Mouse (Mus musculus) midbrain, postnatal 0 days (tissue): ENCODE data around the gene Egflam. TPM values are rescaled to one million over a fixed set of nuclear protein-coding genes. Genes with fewer than 3 reads are reported as not detected.

Experiments used
- ATAC-seq: fragments of 200-750 bp; cut with Nextera tagmentation; 2 replicates; pipeline ENCODE4 v1.8.0; 2017; ENCODE audit warnings: moderate number of reproducible peaks, mild to moderate bottlenecking, moderate TSS enrichment, moderate library complexity; ENCODE audit not compliant: low FRiP score
- DNase-seq: peaks from one replicate; pipeline ENCODE4 v3.0.0-alpha.2; 2015; ENCODE audit warnings: low spot score
- H3K27ac ChIP-seq: fragments of 300-500 bp; sonication (generic); 2 replicates; pipeline ENCODE4 v1.5.1; 2014; ENCODE audit warnings: low read depth, mild to moderate bottlenecking, low read length, mixed read lengths
- H3K27me3 ChIP-seq: fragments of 300-500 bp; sonication (generic); 2 replicates; pipeline ENCODE4 v1.6.1; 2014; ENCODE audit warnings: low read length, control low read depth, mixed read lengths; ENCODE audit not compliant: insufficient read depth
- H3K36me3 ChIP-seq: fragments of 300-500 bp; sonication (generic); 2 replicates; pipeline ENCODE4 v1.6.1; 2014; ENCODE audit warnings: low read length, control low read depth, mixed read lengths; ENCODE audit not compliant: insufficient read depth
- H3K4me1 ChIP-seq: fragments of 300-500 bp; sonication (generic); 2 replicates; pipeline ENCODE4 v1.6.1; 2014; ENCODE audit warnings: mild to moderate bottlenecking, control low read depth, antibody characterized with exemption, low read length, mixed read lengths; ENCODE audit not compliant: insufficient read depth
- H3K4me2 ChIP-seq: fragments of 300-500 bp; sonication (generic); 2 replicates; pipeline ENCODE4 v1.6.1; 2014; ENCODE audit warnings: low read depth, mild to moderate bottlenecking, low read length, mixed read lengths; ENCODE audit not compliant: poor library complexity, severe bottlenecking
- H3K4me3 ChIP-seq: fragments of 300-500 bp; sonication (generic); 2 replicates; pipeline ENCODE4 v1.5.1; 2014; ENCODE audit warnings: low read depth, mild to moderate bottlenecking, low read length, moderate library complexity
- H3K9ac ChIP-seq: fragments of 300-500 bp; sonication (generic); replicated peaks from 2 replicates; pipeline ENCODE4 v1.6.1; 2014; ENCODE audit warnings: mild to moderate bottlenecking, low read length, moderate library complexity, mixed read lengths; ENCODE audit not compliant: poor library complexity, severe bottlenecking
- H3K9me3 ChIP-seq: fragments of 300-500 bp; sonication (generic); 2 replicates; pipeline ENCODE4 v1.6.1; 2016; ENCODE audit warnings: low read length, control low read depth
- CTCF ChIP-seq: IDR thresholded peaks from 2 replicates; pipeline ENCODE4 v1.5.1; 2016; ENCODE audit warnings: antibody characterized with exemption, mild to moderate bottlenecking
- WGBS: fragments of 180-500 bp; shearing (Covaris S2); extraction: QIAGEN DNeasy Blood & Tissue Kit; methylation state at CpG from one replicate; pipeline ENCODE4 v1.1.7; 2014; 5-methylcytosine and 5-hydroxymethylcytosine counted together
- polyA plus RNA-seq: library from polyadenylated mRNA; unstranded; fragments of >200 nt; fragmentation: Nextera tagmentation; extraction: Ambion mirVana; gene quantifications from 2 replicates; pipeline ENCODE4 v1.2.1, GENCODE M21; 2015
- total RNA-seq: library from RNA; depleted of rRNA; stranded (reverse); fragments of >200 nt; gene quantifications from 2 replicates; pipeline ENCODE4 v1.2.3, GENCODE M21; 2014

The Egflam gene
- total and polyA plus RNA-seq, 2 experiments from 2014 or later, result 7.8 to 8.6 TPM

DNA sequence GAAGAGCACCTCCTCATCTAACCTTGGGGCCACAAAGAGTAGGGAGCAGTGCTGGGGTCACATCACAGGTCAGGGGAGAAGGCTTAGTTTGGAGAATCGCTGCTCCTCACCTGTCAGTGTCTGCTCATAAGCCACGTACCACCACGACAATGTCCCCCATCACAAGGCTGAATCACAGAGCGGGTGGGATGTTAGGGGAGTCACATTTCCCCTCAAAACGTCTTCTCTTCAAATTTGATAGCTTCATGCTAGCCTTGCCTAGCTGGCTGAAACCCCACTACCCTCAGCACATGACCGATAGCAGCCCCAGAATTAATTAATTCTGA lies 181.0 kb downstream of the Egflam start:
- no peak for TF ChIP-seq CTCF
- ATAC-seq (no peak), DNase-seq (no peak)
- H3K27me3 ChIP-seq, result no peaks in the 10 kb centered on the region
- no peak overlapping the region for H3K4me2 ChIP-seq
- no peaks in the 10 kb centered on the region for H3K4me1 ChIP-seq
- no peaks in the 10 kb centered on the region; the same call in 1 of the 2 replicates for H3K36me3 ChIP-seq
- H3K9ac ChIP-seq, result no peak overlapping the region
- no peak overlapping the region for H3K27ac ChIP-seq
- no peak overlapping the region for H3K4me3 ChIP-seq
- WGBS, result 85% methylated on average over 6 of the region's 6 CpGs
- no peaks in the 10 kb centered on the region for H3K9me3 ChIP-seq

DNA sequence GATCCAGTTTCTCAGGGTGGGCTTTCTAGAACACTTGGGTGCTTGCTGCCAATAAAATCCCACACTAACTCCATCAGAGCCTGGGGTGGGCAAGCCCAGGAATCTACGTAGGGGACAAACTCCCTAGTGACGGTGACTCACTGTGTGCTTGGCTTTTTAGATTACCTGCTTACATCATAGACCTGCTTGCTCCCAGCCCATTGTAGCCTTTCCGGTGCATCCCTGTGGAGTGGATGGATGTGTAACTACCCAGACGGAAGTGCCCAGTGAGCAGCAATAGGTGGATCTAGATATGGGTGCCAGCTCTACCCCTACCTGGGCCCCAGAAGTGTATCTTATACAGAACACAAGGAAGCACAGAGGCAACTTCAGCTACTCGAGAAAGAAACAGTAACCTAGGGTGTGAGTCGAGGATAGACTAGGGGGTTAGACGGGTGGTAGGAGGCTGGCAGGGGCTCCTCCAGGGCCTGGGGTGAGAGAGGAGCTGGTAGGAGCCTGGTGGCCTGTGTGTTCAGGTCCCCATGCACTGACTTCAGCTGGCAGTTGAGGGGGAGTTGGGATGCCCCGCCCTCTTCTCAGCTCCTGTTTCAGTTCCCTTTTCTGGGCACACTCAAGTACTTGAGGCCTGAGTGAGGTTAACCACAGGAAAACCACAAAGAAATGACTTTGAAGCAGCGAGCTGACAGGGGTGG lies 181.5 kb downstream of the Egflam start:
- H3K36me3 ChIP-seq, result no peaks in the 10 kb centered on the region; the same call in 1 of the 2 replicates
- WGBS, result 89% methylated on average over 9 of the region's 9 CpGs

DNA sequence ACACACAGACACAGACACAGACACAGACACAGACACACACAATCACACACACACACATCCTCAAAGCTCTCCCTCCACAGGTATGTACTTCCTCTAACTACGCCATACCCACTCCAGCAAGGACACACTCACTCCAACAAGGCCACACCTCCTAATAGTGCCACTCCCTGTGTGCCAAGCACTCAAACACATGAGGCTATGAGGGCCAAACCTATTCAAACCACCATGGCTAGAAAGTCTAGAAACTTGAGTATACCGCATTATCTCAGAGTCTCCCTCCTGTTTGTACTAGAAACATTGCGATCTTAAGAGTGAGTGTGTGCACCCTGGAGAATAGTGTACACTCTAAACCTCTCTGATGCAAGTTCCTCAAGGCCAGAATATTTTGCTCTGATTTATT lies 182.3 kb downstream of the Egflam start:
- DNase-seq, result no peak
- H3K27me3 ChIP-seq, result no peaks in the 10 kb centered on the region
- 96% methylated on average over 3 of the region's 3 CpGs for WGBS
- no peaks in the 10 kb centered on the region; the same call in 1 of the 2 replicates for H3K36me3 ChIP-seq
- H3K4me3 ChIP-seq, result no peak overlapping the region
- H3K27ac ChIP-seq, result no peak overlapping the region
- no peak overlapping the region for H3K9ac ChIP-seq
- no peaks in the 10 kb centered on the region for H3K4me1 ChIP-seq
- H3K9me3 ChIP-seq, result no peaks in the 10 kb centered on the region
- TF ChIP-seq CTCF, result no peak
- ATAC-seq, result no peak
- no peak overlapping the region for H3K4me2 ChIP-seq

More for the DNA sequence above, 181.5 kb downstream of the Egflam start:
- Histone ChIP-seq H3K4me3 (no peak overlapping the region), H3K4me2 (no peak overlapping the region), H3K27me3 (no peaks in the 10 kb centered on the region), H3K9me3 (no peaks in the 10 kb centered on the region), H3K27ac (no peak overlapping the region), H3K9ac (no peak overlapping the region), H3K4me1 (no peaks in the 10 kb centered on the region)
- DNase-seq, result no peak
- no peak for TF ChIP-seq CTCF
- ATAC-seq, result no peak

DNA sequence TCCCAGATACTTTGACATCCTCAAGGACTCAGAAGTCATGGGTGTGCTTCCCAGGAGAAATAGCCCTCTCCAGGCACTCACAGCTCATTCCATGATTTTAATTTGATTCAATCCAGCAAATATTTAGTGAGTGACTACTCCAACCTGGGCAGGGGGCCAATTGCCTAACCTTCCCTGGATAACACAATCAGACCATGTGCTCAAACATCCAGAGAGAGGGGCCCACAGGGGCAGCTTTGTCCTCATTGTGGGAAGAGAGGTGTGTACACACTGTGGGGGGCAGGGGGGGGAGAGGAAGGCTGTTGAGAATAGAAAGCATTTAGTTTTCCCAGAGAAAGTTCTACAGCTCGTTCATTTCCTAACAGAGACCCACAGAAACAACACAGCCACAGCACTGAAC lies 184.5 kb downstream of the Egflam start:
- Histone ChIP-seq H3K4me3 (no peak overlapping the region), H3K4me1 (no peaks in the 10 kb centered on the region), H3K27ac (no peak overlapping the region), H3K36me3 (no peaks in the 10 kb centered on the region; the same call in 1 of the 2 replicates), H3K4me2 (no peak overlapping the region), H3K9me3 (no peaks in the 10 kb centered on the region), H3K9ac (no peak overlapping the region), H3K27me3 (no peaks in the 10 kb centered on the region)
- 35% methylated on average over 1 of the region's 1 CpGs for WGBS
- DNase-seq (no peak), ATAC-seq (no peak)
- no peak for TF ChIP-seq CTCF

DNA sequence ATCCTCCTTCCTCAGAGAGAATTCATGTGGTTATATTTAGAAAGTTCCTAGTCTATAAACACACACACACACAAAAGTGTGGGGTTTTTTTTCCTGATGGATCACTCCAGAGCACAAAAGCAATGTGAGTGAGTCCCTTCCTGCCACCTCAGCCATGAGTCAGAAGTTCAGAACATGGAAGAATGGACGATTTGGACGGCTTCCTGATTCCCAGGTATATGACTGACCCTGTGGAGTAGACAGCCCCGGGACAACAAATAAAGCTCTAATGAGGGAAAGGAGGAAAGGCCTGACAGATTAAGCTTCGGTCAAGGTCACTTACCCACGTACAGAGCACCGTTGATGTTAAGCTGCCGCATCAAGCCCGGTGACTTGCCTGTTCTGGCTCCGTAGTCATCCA lies 190.0 kb downstream of the Egflam start:
- no peaks in the 10 kb centered on the region for H3K36me3 ChIP-seq
- no peak overlapping the region for H3K9ac ChIP-seq
- H3K4me1 ChIP-seq, result no peaks in the 10 kb centered on the region
- TF ChIP-seq CTCF, result no peak
- no peaks in the 10 kb centered on the region for H3K27me3 ChIP-seq
- ATAC-seq, result no peak
- H3K4me3 ChIP-seq, result no peak overlapping the region
- 86% methylated on average over 9 of the region's 9 CpGs for WGBS
- no peak overlapping the region for H3K4me2 ChIP-seq
- H3K9me3 ChIP-seq, result no peaks in the 10 kb centered on the region
- no peak for DNase-seq
- no peak overlapping the region for H3K27ac ChIP-seq

DNA sequence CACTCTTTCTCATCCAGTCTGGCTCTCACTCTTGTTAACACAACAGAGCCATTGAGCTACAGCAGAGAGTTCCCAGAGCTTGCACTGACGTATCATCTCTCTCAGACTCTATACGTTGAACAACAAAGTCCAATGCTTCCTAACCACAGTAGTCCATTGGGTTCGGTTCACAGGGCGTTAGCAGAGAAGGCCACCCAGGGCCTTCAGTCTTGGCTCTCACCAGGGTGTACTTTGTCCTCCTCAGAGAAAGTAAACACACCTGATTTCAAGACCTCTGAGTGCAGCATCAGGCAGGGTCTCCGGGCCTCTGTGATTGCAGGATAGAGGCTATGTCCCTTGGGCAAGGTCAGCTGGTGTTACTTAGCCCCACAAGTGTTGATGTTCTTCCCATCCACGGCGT lies 190.9 kb downstream of the Egflam start:
- Histone ChIP-seq H3K27ac (no peak overlapping the region), H3K9me3 (no peaks in the 10 kb centered on the region), H3K9ac (no peak overlapping the region), H3K4me1 (no peaks in the 10 kb centered on the region), H3K4me3 (no peak overlapping the region), H3K27me3 (no peaks in the 10 kb centered on the region), H3K36me3 (no peaks in the 10 kb centered on the region), H3K4me2 (no peak overlapping the region)
- TF ChIP-seq CTCF, result no peak
- ATAC-seq (no peak), DNase-seq (no peak)
- WGBS, result 90% methylated on average over 7 of the region's 7 CpGs
